Mouse (Mus musculus): ENCODE measurements around the gene Pik3ap1. TPM values are rescaled to one million over a fixed set of nuclear protein-coding genes. Genes with fewer than 3 reads are reported as not detected.

Gene Pik3ap1
- polyA plus RNA-seq, 1 experiment, result 3.5 TPM

DNA sequence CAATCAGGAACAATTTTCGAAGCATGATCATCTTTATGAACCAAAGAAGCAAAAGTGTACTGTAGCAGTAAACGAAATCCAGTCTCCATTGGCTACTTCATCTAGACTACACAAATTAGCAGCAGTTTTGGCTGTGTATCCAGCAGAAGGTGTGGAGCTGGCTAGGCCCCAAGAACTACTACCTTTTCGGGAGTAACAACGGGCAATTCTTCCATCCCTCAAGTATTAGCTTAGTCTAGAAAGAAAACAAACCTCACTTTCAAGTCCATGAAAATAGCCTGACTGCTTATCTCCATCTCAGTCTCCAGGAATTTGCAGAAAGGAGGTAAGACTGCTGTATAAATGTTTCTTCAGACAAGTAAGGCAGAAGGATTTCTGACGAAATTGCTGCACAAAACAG, 130.3 kb downstream of the Pik3ap1 start:
- Histone ChIP-seq H3K4me1 (ENCODE audit: control insufficient read depth, insufficient read depth, insufficient read length, low read length) (0 out of 2 replicates have a peak, but pooled peaks cover 3% of the 10 kb centered on the region), H3K27ac (ENCODE audit: insufficient read depth, low read depth, low read length) (no peak overlapping the region), H3K4me3 (ENCODE audit: low read depth, low read length) (no peak overlapping the region), H3K36me3 (ENCODE audit: control insufficient read depth, insufficient read depth, low read length) (peaks cover 12% of the 10 kb centered on the region), H3K27me3 (ENCODE audit: control insufficient read depth, insufficient read depth, low read length) (no peaks in the 10 kb centered on the region)
- 50% methylated on average over 5 of the region's 5 CpGs for WGBS
- TF ChIP-seq POLR2A (IDR thresholded peaks at IDR 0.05; ENCODE audit: low read depth, low read length), result no peak
- no peak for TF ChIP-seq CTCF (IDR thresholded peaks at IDR 0.05; ENCODE audit: extremely low read depth, insufficient read length, insufficient replicate concordance, low read depth, low read length)

DNA sequence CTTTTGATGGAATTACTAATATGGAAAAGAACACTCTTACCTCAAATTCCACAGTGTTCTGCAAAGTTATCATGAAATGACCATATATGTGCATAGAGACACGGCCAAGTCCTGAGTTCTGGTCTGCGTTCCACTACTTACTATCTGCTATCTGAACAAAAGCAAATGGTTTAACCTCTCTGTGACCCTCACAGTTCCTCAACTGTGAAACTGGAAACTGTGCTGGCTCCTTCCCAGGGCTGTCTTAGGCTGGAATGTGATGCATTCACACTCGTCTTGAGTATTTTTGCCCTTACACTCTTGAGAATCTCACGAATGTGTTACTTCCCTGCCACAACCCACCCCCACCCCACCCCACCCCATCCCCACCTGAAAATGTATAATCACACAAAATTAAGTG, 135.9 kb downstream of the Pik3ap1 start:
- Histone ChIP-seq H3K27ac (ENCODE audit: insufficient read depth, low read depth, low read length) (no peak overlapping the region), H3K4me3 (ENCODE audit: low read depth, low read length) (no peak overlapping the region), H3K4me1 (ENCODE audit: control insufficient read depth, insufficient read depth, insufficient read length, low read length) (no peaks in the 10 kb centered on the region), H3K27me3 (ENCODE audit: control insufficient read depth, insufficient read depth, low read length) (no peaks in the 10 kb centered on the region), H3K36me3 (ENCODE audit: control insufficient read depth, insufficient read depth, low read length) (peaks cover 28% of the 10 kb centered on the region)
- no peak for TF ChIP-seq CTCF (IDR thresholded peaks at IDR 0.05; ENCODE audit: extremely low read depth, insufficient read length, insufficient replicate concordance, low read depth, low read length)
- no peak for TF ChIP-seq POLR2A (IDR thresholded peaks at IDR 0.05; ENCODE audit: low read depth, low read length)
- WGBS, result 70% methylated on average over 4 of the region's 4 CpGs

DNA sequence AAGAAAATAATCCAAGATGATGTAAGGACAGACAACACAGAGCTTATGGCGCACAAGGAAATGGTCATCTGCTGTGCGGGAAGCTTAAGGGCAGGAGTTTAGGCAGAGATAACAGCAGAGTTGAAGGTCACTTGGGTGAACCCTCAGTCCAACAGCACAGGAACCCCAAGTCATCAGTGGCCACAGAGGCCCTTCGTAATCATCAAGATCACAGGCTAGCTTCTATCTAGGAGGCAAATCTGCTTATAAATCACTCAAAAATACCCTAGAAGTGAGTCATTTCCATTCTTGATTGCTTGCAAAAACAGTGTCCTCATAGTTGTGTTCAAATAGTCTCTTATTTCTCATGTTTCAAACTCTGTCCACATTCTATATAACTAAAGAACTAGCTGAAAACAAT, 136.6 kb downstream of the Pik3ap1 start:
- H3K36me3 ChIP-seq (ENCODE audit: control insufficient read depth, insufficient read depth, low read length), result peaks cover 31% of the 10 kb centered on the region
- H3K27me3 ChIP-seq (ENCODE audit: control insufficient read depth, insufficient read depth, low read length), result no peaks in the 10 kb centered on the region
- no peak overlapping the region for H3K27ac ChIP-seq (ENCODE audit: insufficient read depth, low read depth, low read length)
- TF ChIP-seq CTCF (IDR thresholded peaks at IDR 0.05; ENCODE audit: extremely low read depth, insufficient read length, insufficient replicate concordance, low read depth, low read length) (no peak), POLR2A (IDR thresholded peaks at IDR 0.05; ENCODE audit: low read depth, low read length) (no peak)
- no peaks in the 10 kb centered on the region for H3K4me1 ChIP-seq (ENCODE audit: control insufficient read depth, insufficient read depth, insufficient read length, low read length)
- 88% methylated on average over 3 of the region's 3 CpGs for WGBS
- no peak overlapping the region for H3K4me3 ChIP-seq (ENCODE audit: low read depth, low read length)

DNA sequence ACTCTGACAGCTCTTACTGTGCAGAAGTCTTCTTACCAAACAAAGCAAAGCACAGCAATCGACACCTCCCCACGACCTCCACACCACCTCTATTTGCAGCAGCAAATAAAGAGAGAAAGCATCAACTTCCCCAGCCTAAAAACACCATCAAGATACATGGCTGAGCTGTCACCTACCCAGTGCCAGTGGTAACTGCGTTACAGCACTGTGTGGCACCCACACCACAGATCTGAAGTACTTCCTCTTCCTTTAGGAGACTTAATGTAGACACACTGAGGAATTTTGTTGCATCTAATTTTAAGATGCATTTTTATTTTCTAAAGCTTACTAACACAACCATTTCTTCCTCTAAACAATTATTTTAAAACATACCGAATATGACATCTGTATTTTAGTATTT, 138.6 kb downstream of the Pik3ap1 start:
- Histone ChIP-seq H3K4me1 (ENCODE audit: control insufficient read depth, insufficient read depth, insufficient read length, low read length) (no peaks in the 10 kb centered on the region), H3K4me3 (ENCODE audit: low read depth, low read length) (no peak overlapping the region), H3K36me3 (ENCODE audit: control insufficient read depth, insufficient read depth, low read length) (peaks cover 43% of the 10 kb centered on the region), H3K27me3 (ENCODE audit: control insufficient read depth, insufficient read depth, low read length) (no peaks in the 10 kb centered on the region), H3K27ac (ENCODE audit: insufficient read depth, low read depth, low read length) (no peak overlapping the region)
- TF ChIP-seq CTCF (IDR thresholded peaks at IDR 0.05; ENCODE audit: extremely low read depth, insufficient read length, insufficient replicate concordance, low read depth, low read length) (no peak), POLR2A (IDR thresholded peaks at IDR 0.05; ENCODE audit: low read depth, low read length) (no peak)
- 73% methylated on average over 4 of the region's 4 CpGs for WGBS

DNA sequence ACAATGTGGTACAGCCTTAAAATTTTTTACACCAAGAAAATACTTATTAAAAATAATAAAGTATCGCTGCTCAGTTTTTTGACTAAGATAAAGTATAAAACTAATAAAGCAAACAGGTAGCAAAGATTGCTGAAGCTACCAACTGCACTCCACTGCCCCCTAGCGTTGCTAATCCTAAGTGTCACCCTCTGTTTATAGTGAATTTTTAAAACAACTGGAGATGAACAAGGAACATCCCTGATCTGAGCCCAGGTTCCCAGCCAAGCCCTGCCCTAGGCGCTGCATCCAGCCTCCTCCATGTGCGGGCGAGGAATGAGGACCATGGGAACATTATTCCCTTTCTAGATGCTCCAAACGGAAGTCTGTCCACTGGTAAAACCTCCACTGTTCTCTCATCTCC, 140.3 kb downstream of the Pik3ap1 start:
- WGBS, result 67% methylated on average over 6 of the region's 6 CpGs
- TF ChIP-seq POLR2A (IDR thresholded peaks at IDR 0.05; ENCODE audit: low read depth, low read length) (no peak), CTCF (IDR thresholded peaks at IDR 0.05; ENCODE audit: extremely low read depth, insufficient read length, insufficient replicate concordance, low read depth, low read length) (peak; percentile 51; the same call in 1 of the 2 replicates)
- H3K27me3 ChIP-seq (ENCODE audit: control insufficient read depth, insufficient read depth, low read length), result no peaks in the 10 kb centered on the region
- H3K4me1 ChIP-seq (ENCODE audit: control insufficient read depth, insufficient read depth, insufficient read length, low read length), result no peaks in the 10 kb centered on the region
- H3K27ac ChIP-seq (ENCODE audit: insufficient read depth, low read depth, low read length), result no peak overlapping the region
- H3K36me3 ChIP-seq (ENCODE audit: control insufficient read depth, insufficient read depth, low read length), result peaks cover 55% of the 10 kb centered on the region
- no peak overlapping the region for H3K4me3 ChIP-seq (ENCODE audit: low read depth, low read length)

DNA sequence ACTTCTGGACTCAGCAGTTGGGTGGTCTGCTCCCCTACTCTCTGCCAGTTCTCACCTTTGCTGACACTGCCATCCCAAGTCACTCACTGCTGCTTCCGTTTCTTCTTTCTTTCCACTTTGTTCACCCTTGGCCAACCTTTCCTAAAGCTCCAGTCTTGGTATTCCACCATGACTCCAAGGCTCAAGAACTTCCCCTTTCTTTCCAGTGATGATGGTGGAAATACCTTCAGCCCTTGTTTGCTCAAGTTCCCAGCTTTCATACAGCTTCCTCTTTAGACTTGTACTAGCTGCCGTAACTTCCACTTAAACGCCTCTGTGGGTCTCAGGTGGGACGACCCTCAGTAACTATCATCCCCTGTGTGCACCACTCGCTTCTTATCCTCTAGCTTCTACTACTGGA, 142.9 kb downstream of the Pik3ap1 start:
- peaks cover 60% of the 10 kb centered on the region for H3K36me3 ChIP-seq (ENCODE audit: control insufficient read depth, insufficient read depth, low read length)
- WGBS, result 90% methylated on average over 5 of the region's 5 CpGs
- no peaks in the 10 kb centered on the region for H3K4me1 ChIP-seq (ENCODE audit: control insufficient read depth, insufficient read depth, insufficient read length, low read length)
- no peak overlapping the region for H3K27ac ChIP-seq (ENCODE audit: insufficient read depth, low read depth, low read length)
- H3K4me3 ChIP-seq (ENCODE audit: low read depth, low read length), result no peak overlapping the region
- TF ChIP-seq CTCF (IDR thresholded peaks at IDR 0.05; ENCODE audit: extremely low read depth, insufficient read length, insufficient replicate concordance, low read depth, low read length) (no peak), POLR2A (IDR thresholded peaks at IDR 0.05; ENCODE audit: low read depth, low read length) (no peak)
- H3K27me3 ChIP-seq (ENCODE audit: control insufficient read depth, insufficient read depth, low read length), result no peaks in the 10 kb centered on the region

DNA sequence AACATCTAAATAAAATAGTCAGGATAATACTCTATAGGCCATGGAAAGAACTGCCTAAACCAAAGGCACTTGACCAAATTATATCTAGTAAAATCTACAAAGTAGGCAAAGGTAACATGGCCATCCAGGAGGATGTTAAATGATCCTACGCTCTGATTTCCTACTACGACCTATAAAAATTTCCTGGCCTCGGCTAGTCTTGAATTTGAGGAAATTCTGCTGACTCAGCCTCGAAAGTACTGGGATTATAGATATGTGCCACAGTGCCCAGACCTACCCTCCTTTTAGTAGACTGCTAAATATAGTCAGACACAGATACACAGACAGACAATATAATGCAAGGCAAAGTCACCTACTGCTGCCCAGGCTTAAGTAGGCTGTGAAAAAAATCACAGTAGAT, 151.2 kb downstream of the Pik3ap1 start:
- H3K4me1 ChIP-seq (ENCODE audit: control insufficient read depth, insufficient read depth, insufficient read length, low read length), result no peaks in the 10 kb centered on the region
- no peak overlapping the region for H3K27ac ChIP-seq (ENCODE audit: insufficient read depth, low read depth, low read length)
- no peaks in the 10 kb centered on the region for H3K27me3 ChIP-seq (ENCODE audit: control insufficient read depth, insufficient read depth, low read length)
- peaks cover 68% of the 10 kb centered on the region for H3K36me3 ChIP-seq (ENCODE audit: control insufficient read depth, insufficient read depth, low read length)
- no peak overlapping the region for H3K4me3 ChIP-seq (ENCODE audit: low read depth, low read length)
- TF ChIP-seq POLR2A (IDR thresholded peaks at IDR 0.05; ENCODE audit: low read depth, low read length) (no peak), CTCF (IDR thresholded peaks at IDR 0.05; ENCODE audit: extremely low read depth, insufficient read length, insufficient replicate concordance, low read depth, low read length) (no peak)
- 88% methylated on average over 4 of the region's 4 CpGs for WGBS

Other genes with a start within 250 kb of the Pik3ap1 start
- gene Tll2, start 178.3 kb downstream of the Pik3ap1 start, polyA plus RNA-seq (2012; rRNA removed), result 0.03 TPM in 1 of 2 replicates, not detected in the other
- 17.7 and 33.5 TPM in 2 replicates for gene Tm9sf3, start 121.1 kb downstream of the Pik3ap1 start, polyA plus RNA-seq (2012; rRNA removed)
- 1.6 and 2.9 TPM in 2 replicates for gene Lcor, start 97.5 kb upstream of the Pik3ap1 start, polyA plus RNA-seq (2012; rRNA removed)
- gene Gm340, start 197.3 kb upstream of the Pik3ap1 start, polyA plus RNA-seq (2012; rRNA removed), result 0.56 and 1.0 TPM in 2 replicates

Measured in small intestine, adult 2 months (tissue).